Mouse (Mus musculus) CD4-positive, CD25-positive, alpha-beta regulatory T cell, adult 4 months (primary cell): ENCODE results near the gene Hsd17b3. TPM values are rescaled to one million over a fixed set of nuclear protein-coding genes. Genes with fewer than 3 reads are reported as not detected.

Experiments used
- ATAC-seq: one replicate; pipeline ENCODE4 v1.8.0; 2017
- polyA plus RNA-seq, 2 experiments: library from polyadenylated mRNA; unstranded; fragments of 100-300 nt; shearing (Covaris generic); gene quantifications; one replicate each; pipeline ENCODE4 v1.2.1; 2017

The Hsd17b3 gene
- not detected for polyA plus RNA-seq

DNA sequence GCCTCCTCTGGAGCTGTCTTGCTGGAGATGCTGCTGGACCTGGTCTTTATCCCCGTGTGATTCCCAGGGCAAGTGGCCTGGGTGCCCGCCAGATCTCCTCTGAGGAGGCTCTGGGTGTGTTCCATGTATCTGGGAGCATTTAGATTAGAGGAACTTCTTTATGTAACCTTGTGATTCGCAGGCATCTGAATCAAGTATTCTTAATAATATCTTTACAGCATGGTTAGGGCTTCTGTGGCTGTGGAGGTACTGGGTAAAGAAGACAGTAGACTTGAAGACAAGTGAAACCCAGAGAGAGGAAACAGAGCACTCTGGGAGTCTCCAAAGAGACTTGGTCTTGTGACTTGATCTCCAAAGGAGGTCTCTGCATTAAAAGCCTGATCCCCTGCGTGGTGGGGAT lies at the start of gene Hsd17b3:
Gene Hsd17b3 (minus strand): TSS at position 101 of the 400 bp plus-strand sequence.
- no peak for ATAC-seq

DNA sequence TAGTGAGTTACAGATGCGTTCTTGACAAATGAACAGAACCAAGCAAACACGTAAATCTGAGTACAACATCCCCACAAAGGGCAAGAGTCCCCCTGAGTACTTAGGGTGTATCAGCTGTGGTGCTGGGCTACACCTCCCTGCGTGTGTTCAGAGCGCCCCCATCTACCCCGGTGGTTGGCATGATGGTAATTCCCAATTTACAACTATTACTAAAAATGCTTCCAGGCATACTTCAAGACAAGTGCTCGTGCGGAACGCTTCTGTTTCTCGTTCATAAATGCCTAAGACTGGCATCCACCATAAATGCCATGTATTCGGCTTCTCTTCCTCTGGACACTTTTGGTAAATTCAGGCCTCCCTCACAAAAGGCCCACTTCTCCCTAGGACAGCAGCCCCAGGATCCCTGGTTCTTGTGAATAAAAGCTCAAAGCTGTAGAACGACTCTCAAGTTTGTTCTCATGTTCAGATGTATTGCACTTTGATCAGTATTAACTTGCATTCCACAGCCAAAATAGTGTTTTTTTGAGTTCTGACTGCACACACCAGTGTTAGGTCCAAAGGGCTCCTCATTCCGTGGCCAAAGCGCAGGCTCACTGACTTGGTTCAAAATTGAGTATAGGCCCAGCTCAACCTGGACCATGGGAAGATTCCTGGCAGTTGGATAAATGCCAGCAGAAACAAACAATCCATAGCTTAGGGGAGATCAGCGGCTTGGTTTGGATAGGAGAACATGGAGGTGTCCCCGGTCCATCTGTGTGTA lies 40.8 kb upstream of the Hsd17b3 start:
- ATAC-seq: peak; percentile 64

GRCm38 (mm10) chr13:64128858-64129615 lies 40.0 kb upstream of the Hsd17b3 start, which contains the start of gene Slc35d2:
Gene Slc35d2 (minus strand): TSS chr13:64129368.
- peak; percentile 87 for ATAC-seq

DNA sequence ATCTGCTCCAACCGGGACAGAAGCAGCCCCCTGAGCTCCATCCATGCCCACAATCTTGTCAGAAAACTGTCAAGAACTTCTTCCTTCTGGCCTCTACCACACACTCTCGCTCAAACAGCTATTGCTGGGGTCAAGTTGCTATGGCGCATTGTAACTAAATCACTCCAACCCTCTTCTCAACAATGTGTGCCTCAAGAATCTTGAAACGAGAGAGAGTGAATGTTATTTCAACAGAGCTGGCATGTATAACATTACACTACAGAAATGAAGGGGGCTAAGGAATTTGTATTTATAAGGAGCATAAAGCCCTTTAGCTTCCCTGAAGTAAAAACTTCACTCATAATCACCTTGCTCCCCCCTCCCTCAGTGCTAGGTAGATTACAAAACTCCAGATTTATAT lies 37.3 kb upstream of the Hsd17b3 start:
- ATAC-seq: no peak

DNA sequence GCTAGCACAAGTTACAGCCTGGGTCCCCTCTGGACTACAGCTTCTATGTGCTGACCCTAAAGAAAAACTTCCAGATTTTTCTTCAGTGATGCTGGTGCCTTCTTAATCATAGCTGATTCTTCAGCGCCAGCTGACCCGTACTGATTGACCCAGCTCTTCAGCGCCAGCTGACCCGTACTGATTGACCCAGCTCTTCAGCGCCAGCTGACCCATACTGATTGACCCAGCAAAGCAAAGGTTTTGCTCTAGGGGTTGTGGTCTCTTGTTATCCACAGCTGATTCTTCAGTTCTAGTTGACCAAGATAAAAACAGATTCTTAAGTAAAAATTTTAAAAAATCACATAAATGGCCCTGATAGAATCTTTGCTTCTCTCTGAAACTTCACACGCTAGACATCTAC lies 35.9 kb upstream of the Hsd17b3 start:
- ATAC-seq: no peak

DNA sequence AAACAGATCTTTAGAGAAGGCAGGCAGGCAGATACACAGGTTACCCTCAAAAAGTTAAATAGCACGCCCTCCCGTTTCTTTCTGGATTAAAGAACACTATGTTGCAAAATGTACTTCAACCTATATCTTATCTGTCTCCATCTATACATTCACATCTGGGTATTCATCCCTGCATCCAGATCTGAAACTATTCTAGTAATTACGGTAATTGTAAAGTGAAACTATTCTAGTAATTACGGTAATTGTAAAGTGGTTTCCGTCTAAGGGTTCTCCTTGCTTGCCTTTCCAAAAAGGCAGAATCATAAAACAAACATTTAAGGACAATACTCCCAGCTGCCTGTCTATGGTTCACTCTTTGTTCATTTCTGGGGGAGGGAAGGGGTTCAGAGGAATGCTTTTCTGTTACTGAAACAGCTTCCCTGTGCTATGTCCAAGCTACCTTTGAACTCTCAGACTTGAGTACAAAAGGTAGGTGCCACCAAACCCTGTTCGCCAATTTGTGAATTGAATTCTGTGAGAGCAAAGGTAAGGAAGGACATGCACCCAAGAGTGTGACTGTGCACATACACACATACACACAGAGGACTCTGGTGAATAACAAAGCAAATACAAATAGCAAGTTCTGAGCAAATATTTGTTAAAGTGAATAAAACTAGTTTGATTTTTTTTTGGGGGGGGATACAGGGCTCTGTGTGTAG lies 34.6 kb upstream of the Hsd17b3 start:
- ATAC-seq: no peak

DNA sequence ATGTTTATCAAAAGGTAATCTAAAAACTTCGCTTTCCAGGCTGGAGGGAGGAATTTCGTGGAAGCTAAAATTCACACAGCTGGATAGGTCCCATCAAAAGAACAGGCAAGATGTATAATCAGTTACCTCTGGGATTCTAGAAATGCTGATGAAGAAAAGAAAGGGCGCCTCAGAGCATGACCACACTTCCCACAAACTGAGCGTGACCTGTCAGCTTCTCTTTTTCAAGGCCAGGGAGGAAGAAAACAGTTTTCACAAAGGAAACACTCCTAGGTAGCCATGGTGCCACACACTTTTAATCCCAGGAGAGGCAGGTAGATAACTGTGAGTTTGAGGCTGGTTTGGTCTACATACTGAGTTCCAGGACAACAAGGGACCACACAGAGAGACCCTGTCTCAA lies 31.7 kb upstream of the Hsd17b3 start:
- ATAC-seq: no peak

- no peak for ATAC-seq
Measured at GRCm38 (mm10) chr13:64117442-64117841, 28.4 kb upstream of the Hsd17b3 start.

DNA sequence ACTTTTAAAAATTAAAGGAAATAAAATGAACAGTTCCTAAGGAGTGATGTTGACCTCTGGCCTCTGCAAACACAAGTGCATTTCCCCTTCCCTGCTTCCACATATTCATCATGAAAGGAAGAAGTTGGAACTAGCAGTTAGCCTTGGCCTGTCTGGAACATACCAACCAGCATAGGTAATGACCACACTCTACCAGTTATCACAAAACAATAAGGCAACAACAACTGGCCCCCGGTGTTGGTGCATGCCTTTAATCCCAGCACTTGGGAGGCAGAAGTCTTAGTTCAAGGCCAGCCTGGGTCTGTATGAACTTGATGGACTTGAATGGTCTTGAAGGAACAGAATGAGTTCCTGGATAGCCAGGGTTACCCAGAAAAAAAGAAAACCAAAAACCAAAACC lies 21.4 kb upstream of the Hsd17b3 start:
- ATAC-seq: no peak

- ATAC-seq: no peak
Measured at GRCm38 (mm10) chr13:64108381-64108850, 19.4 kb upstream of the Hsd17b3 start.

- no peak for ATAC-seq
Measured at GRCm38 (mm10) chr13:64107535-64107934, 18.5 kb upstream of the Hsd17b3 start.

DNA sequence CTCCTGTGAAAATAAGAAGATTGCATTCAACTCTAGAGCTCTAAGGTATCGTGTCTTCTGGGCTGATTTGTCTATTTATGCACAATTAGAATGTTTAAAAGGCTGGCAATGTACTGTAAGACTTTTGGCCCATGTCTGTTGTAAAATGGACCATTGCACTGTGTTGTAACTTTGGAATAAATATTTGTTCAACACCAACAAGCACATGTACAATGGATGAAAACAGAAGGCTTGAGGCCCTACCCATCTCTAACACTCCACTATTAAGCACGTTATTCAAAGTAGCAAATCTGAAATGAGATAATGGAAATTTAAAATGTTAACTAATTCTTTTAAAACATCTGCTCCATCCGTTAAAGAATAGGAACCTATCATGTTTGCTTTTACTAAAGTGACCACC lies 18.1 kb upstream of the Hsd17b3 start:
- ATAC-seq: no peak

GRCm38 (mm10) chr13:64105690-64106089 lies 16.7 kb upstream of the Hsd17b3 start:
- ATAC-seq: no peak

DNA sequence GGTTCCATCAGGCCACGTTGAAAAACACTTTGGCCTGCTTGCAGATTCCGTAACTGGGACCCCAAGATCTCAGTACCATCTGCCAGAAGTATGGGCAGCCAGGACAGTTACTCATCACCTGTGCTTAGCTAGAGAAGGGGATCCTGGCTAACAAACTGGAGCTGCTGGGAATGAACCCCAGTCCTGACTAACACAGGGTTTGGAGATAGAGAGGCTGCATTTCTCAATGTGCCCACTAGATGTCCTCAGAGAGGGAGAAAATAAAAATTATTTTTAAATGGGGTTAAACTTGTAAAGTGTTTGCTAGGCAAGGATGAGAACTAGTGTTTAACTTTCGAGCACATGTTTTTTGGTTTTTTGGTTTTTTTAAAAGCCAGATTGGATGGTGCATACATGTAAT lies 11.2 kb upstream of the Hsd17b3 start:
- peak; percentile 83 for ATAC-seq

DNA sequence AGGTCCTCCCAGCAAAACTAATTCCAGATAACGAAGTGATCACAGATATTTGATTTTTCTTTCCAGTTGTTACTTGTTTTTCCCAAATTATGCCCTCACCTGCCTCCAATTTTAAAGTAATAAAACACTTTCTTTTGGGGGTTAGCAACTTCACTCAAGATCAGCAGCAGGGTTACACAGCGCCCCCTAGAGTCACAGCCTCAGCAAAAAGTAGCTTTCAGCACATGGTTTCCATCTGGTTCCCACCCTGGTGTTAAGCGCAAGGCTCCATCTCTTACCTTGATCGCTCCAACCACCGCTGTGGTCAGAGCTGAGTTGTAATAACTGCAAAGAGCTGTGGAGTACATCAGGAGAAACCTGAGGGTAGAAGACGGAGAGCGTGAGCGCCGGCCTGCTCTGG lies 10.0 kb upstream of the Hsd17b3 start:
- ATAC-seq: no peak

- ATAC-seq: no peak
Measured at GRCm38 (mm10) chr13:64093341-64093740, 4.3 kb upstream of the Hsd17b3 start.

DNA sequence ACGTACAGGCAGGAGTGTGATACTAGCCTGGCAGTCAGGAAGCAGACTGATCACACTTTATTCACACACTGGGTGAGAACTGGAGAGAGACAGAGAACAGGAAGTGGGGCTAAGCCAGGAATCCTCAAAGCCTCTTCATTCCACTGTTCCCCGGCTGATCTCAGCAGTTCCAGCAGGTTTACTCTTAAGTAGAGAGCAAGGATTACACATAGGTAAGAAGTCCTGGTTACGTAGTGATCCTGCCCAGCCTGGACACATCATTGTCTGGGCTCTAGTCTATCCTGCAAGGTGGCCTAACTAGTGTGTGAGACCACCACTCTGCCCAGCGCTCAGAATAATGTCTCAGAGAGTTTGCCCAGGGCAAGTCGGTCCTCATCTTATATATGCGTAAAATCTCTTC lies 3.7 kb upstream of the Hsd17b3 start:
- no peak for ATAC-seq

GRCm38 (mm10) chr13:64092141-64092540 lies 3.1 kb upstream of the Hsd17b3 start:
- no peak for ATAC-seq

DNA sequence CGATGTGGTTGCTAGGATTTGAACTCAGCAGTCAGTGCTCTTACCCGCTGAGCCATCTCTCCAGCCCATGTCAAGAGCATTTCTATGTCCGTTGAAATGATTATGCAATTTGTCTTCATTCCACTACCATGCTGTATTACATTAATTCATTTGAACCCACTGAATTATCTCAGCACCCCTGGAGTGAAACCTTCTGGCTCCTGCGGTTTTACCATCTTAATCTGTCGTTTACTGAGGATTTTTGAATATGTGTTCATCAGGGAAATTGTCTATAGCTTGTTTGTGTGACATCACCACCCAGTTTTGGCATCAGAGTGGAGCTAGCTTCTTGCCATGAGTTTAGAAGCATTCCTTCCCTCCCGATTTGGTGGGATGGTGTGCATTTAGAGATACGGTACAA lies 2.0 kb upstream of the Hsd17b3 start:
- ATAC-seq: no peak

DNA sequence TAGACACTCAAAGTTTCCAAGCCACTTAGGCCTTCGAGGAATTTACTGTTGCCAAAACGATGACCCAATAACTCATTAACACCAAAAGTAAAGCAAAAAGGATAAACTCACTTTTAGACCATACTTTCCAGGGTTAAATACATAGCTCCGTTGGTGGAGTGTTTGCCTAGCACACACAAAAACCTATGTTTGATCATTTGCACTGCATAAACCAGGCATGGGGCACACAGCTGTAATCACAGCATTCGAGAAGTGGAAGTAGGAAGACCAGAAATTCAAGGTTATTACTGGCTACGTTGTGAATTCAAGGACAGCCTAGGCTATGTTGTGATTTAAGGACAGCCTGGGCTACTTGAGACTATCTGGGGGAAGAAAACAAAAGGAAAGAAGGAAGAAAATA lies 1.2 kb upstream of the Hsd17b3 start:
- ATAC-seq: no peak

DNA sequence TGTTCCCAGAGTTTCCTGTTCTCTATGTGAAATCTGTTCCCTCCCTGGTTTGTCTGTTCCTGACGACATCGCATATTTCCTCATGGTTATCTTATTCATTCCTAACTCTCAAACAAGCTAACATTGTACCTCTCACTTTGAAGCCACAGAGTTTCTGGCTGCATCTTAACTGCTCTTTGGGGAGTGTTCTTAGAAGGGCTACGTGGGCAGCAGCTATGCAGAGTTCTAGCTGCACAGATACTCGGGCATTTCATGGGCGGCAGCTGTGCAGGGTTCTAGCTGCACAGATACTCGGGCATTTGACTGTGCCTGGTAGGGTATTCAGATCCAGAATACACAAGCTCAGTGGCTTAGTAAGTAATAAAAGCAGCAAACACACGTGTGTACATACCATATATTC lies 973 bp downstream of the Hsd17b3 start:
- ATAC-seq: no peak

- peak; percentile 29 for ATAC-seq
Measured at GRCm38 (mm10) chr13:64086036-64086435, 3.0 kb downstream of the Hsd17b3 start.

DNA sequence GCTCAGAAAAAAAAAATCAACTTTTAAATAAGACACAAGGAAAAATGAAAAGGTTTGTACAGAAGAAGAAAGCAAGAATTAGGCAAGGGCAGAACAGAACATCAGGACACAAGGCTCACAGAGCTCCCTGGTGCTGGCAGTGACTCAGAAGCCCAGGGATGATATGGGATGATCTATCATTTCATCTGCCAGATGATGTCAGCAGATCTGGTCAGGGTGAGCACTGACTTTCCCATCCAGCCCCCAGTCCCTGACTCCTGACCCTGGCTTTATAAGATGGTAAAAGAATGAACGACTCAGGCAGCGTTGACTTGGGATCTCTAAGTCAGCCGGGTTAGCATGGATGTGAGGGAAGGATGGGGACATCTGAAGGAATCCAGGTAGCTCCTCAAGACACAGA lies 5.7 kb downstream of the Hsd17b3 start:
- ATAC-seq: no peak
